Mouse (Mus musculus) ES-Bruce4 (cell line): ENCODE data around the gene Lag3.

Experiments
- CTCF ChIP-seq: IDR thresholded peaks from one replicate; pipeline ENCODE4 v1.8.1; 2011; ENCODE audit warnings: low read depth, low read length
- POLR2A ChIP-seq: IDR thresholded peaks from one replicate; pipeline ENCODE4 v1.8.1; 2011; ENCODE audit warnings: low read length; ENCODE audit not compliant: insufficient read depth

DNA sequence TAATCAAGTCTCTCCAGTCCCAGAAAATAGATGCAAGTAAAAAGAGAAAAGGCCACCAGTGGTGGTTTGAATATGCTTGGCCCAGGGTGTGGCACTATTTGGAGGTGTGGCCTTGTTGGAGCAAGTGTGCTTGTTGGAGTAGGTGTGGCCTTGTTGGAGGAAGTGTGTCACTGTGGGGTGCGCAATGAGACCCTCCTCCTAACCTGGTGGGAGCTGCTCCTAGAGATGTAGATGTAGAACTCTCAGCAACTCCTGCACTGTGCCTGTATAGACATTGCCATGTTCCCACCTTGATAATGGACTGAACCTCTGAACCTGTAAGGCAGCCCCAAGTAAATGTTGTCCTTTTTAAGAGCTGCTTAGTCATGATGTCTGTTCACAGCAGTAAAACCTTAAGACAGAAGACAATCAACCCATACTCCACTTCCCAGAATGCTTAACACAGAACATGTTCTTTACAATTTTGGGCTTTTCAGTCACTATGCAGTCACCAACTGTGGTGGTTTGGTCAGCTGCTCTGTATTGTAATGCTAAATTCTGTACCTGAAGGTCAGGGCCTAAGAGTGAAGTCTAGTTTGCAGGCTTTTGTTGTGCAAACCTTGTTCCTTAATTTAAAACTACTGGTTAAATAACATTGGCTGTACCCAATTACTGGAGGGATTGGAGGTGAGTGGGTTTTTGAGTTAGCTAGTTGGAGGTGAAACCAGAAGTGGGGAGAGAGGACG is 42.6 kb upstream of the Lag3 start:
- TF ChIP-seq POLR2A (no peak), CTCF (no peak)
